Mouse (Mus musculus): ENCODE results near the gene Morn4. TPM values are rescaled to one million over a fixed set of nuclear protein-coding genes. Genes with fewer than 3 reads are reported as not detected.
A peak's percentile ranks its signal among the peaks of the same experiment; 100 is the strongest.

Morn4 gene
- polyA plus RNA-seq (2015; fragmentation: Nextera tagmentation; extraction: Ambion mirVana) = 137 and 139 TPM in 2 replicates

DNA sequence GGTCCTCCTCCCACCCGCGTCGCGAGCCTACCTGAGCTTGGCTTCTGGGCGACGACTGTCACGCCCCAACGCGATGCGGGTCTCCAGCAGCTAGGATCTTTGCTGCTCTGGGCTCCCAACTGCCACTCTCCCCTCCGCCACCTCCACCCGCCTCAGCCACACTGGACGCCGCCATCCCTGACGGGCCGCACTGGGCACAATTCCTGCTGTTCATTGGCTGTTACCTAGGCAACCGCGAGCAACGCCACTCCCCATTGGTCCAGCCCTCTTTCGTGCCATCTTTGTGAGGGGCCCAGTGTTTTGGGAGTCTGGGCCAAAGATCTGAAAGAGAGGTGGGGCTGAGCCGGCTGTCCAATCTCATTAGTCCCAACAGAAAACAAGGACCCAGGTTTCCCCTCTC, at the start of gene Morn4:
Morn4 (minus strand) TSS at position 192 of the 400 bp plus-strand sequence.
- ATAC-seq = peak; percentile 83
- Histone ChIP-seq H3K4me2 (ENCODE audit: low read length) (peak within 1 kb of the TSS; percentile 86), H3K27me3 (replicated peaks; ENCODE audit: control insufficient read depth, insufficient read depth, low read length) (no peaks in the 10 kb centered on the region)

DNA sequence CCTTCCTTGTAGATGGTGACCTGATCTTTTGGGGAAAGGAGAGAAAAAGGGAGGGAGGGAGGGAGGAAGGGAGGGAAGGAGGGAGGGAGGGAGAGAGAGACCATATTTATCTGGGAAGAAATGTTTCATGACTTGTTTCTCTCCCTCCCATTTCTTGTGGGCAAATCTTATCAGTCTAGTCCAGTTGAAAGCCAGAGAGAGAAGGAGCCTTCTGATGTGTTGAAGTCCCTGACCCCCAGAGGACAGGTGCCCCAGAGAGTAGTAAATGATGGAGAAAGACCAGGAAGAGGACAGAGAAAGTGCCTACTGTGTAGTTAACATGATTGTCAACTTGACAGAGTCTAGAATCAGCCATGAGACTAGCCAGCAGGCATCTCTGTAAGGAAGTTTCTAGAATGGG, 48.9 kb upstream of the Morn4 start:
- Histone ChIP-seq H3K27ac (ENCODE audit: low read depth, low read length) (no peak overlapping the region), H3K4me1 (ENCODE audit: control insufficient read depth, insufficient read depth, low read depth, low read length) (no peaks in the 10 kb centered on the region), H3K4me2 (ENCODE audit: low read length) (no peak overlapping the region), H3K9ac (ENCODE audit: low read depth, low read length) (no peak overlapping the region), H3K36me3 (ENCODE audit: control insufficient read depth, insufficient read depth, low read length) (no peaks in the 10 kb centered on the region), H3K9me3 (ENCODE audit: control insufficient read depth, low read length) (no peaks in the 10 kb centered on the region), H3K4me3 (ENCODE audit: low read length) (no peak overlapping the region), H3K27me3 (replicated peaks; ENCODE audit: control insufficient read depth, insufficient read depth, low read length) (no peaks in the 10 kb centered on the region)
- ATAC-seq = no peak

More for the DNA sequence above, at the start of gene Morn4:
- Histone ChIP-seq H3K4me3 (ENCODE audit: low read length) (peak within 1 kb of the TSS; percentile 90), H3K36me3 (ENCODE audit: control insufficient read depth, insufficient read depth, low read length) (no peaks in the 10 kb centered on the region), H3K27ac (ENCODE audit: low read depth, low read length) (peak within 1 kb of the TSS; percentile 78), H3K9ac (ENCODE audit: low read depth, low read length) (peak within 1 kb of the TSS; percentile 94), H3K9me3 (ENCODE audit: control insufficient read depth, low read length) (no peaks in the 10 kb centered on the region), H3K4me1 (ENCODE audit: control insufficient read depth, insufficient read depth, low read depth, low read length) (peaks cover 15% of the 10 kb centered on the region)
- WGBS = 0% methylated on average over 21 of the region's 21 CpGs

DNA sequence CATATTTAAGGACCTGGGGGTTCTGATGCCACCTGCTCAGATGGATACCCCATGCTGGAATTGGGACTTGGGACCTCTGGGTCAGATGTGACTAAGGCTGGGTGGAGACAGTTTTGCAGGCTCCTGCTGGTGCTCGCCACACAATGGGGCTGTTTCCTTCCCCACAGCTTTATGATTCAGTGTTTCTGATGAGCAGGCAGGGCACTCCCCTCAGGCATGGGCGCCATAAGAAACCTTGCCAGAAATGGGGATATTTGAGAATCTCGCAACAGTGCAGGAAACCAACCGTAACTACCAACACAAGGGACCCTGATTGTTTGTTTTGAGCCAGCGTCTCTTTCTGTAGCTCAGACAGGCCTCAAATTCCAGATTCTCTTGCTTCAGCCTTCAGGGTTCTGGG, 44.9 kb upstream of the Morn4 start:
- no peak for ATAC-seq
- peaks cover 8% of the 10 kb centered on the region for H3K4me1 ChIP-seq (ENCODE audit: control insufficient read depth, insufficient read depth, low read depth, low read length)
- H3K27me3 ChIP-seq (replicated peaks; ENCODE audit: control insufficient read depth, insufficient read depth, low read length) = no peaks in the 10 kb centered on the region
- H3K4me2 ChIP-seq (ENCODE audit: low read length) = no peak overlapping the region
- H3K36me3 ChIP-seq (ENCODE audit: control insufficient read depth, insufficient read depth, low read length) = no peaks in the 10 kb centered on the region
- H3K9ac ChIP-seq (ENCODE audit: low read depth, low read length) = no peak overlapping the region
- 71% methylated on average over 5 of the region's 5 CpGs for WGBS
- H3K27ac ChIP-seq (ENCODE audit: low read depth, low read length) = no peak overlapping the region
- no peaks in the 10 kb centered on the region for H3K9me3 ChIP-seq (ENCODE audit: control insufficient read depth, low read length)
- H3K4me3 ChIP-seq (ENCODE audit: low read length) = no peak overlapping the region

DNA sequence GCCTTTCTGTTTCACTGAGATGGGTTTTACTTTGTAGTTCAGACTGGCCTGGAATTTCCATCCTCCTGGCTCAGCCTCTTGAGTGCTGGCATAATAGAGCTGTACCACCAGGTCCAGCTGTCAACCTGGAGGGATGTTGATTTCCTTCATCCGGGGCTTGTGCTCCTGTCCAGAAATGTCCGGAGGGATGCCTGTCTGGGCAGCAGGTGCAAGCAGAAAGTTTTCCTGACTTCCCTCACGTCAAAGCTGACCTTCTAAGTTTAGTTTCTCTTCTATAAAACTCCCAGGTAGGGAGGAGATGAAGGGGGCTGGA, 44.1 kb upstream of the Morn4 start:
- WGBS = 50% methylated on average over 3 of the region's 3 CpGs
- Histone ChIP-seq H3K4me3 (ENCODE audit: low read length) (no peak overlapping the region), H3K27ac (ENCODE audit: low read depth, low read length) (no peak overlapping the region), H3K27me3 (replicated peaks; ENCODE audit: control insufficient read depth, insufficient read depth, low read length) (no peaks in the 10 kb centered on the region), H3K9ac (ENCODE audit: low read depth, low read length) (no peak overlapping the region), H3K4me1 (ENCODE audit: control insufficient read depth, insufficient read depth, low read depth, low read length) (peaks cover 8% of the 10 kb centered on the region), H3K36me3 (ENCODE audit: control insufficient read depth, insufficient read depth, low read length) (no peaks in the 10 kb centered on the region), H3K9me3 (ENCODE audit: control insufficient read depth, low read length) (no peaks in the 10 kb centered on the region), H3K4me2 (ENCODE audit: low read length) (no peak overlapping the region)
- no peak for ATAC-seq

DNA sequence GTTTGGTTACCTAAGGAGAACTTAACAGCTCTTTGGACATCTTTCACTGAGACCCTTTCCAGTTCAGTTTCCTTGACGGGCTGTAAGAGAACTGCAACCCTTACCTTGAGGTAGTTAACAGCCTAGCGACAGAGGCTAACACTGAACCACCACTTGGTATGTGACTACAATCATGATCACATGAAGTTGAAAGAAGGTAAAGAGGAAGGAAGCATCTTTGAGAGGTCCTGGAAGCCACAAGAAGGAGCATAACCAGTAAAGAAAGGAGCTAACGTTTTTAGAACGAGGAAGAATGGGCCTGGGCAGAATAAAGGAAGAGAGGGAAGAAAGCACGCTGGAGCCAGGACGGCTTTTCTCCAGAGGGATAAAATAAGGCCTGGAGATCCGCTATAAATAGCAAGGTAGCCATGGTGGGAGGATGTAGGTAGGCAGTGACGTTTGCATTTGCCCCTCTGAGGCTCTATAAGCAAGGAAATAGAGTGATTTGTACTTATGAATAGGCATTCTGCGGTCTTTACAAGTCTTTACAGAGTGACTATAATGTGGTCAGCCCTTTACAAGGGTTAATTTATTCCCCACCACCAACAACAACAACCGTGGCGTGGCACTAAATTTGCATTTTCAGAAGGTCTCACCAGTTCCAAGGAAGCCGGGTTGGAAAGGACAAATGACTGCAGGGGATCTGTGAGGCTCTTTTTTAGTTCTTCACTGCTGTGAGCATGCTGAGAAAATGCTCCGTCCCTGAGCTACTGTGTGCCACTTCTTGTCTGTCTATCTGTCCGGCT, 43.5 kb upstream of the Morn4 start:
- Histone ChIP-seq H3K4me3 (ENCODE audit: low read length) (peak overlapping the region; percentile 49), H3K36me3 (ENCODE audit: control insufficient read depth, insufficient read depth, low read length) (no peaks in the 10 kb centered on the region), H3K9me3 (ENCODE audit: control insufficient read depth, low read length) (no peaks in the 10 kb centered on the region), H3K4me1 (ENCODE audit: control insufficient read depth, insufficient read depth, low read depth, low read length) (peaks cover 8% of the 10 kb centered on the region), H3K27ac (ENCODE audit: low read depth, low read length) (peak overlapping the region; percentile 30; the same call in 1 of the 2 replicates), H3K27me3 (replicated peaks; ENCODE audit: control insufficient read depth, insufficient read depth, low read length) (no peaks in the 10 kb centered on the region), H3K9ac (ENCODE audit: low read depth, low read length) (no peak overlapping the region; the same call in 1 of the 2 replicates), H3K4me2 (ENCODE audit: low read length) (peak overlapping the region; percentile 92)
- peak; percentile 15; the same call in 1 of the 2 replicates for ATAC-seq
- 13% methylated on average over 14 of the region's 14 CpGs for WGBS

DNA sequence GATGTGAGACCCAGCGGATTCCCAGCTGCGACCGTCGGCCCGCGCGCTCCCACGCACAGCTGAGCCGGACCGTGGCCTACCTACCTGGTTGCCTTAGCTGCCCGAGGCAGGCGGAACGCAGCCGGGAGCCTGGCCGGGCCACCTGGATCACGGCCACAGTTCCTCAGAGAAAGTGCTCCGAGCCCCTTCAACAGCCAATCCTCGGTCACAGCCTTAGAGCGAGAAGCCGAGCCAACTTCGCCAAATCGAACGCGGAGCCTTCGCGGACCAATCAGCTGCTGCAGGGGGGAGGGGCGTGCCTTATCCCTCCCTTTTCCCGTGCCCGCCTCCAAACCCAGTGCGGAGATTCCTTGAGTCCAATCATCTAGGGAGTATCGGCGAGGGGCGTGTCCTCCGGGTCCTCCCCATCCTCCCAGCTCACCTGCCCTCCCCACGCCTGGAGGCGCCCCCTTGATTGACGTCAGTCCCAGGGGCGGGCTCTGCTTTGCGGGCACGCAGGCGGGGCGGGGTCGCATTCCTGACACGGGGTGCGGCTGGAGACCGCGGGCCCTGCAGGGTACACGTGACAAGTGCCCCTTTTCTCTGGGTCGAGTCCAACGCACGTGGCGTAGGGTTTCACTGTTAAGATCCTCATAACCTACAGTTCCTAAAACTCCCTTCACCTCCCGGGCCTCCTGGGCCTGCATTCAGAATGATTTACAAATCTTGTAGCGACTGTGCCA, 42.8 kb upstream of the Morn4 start, which contains the start of gene Avpi1:
Avpi1 (minus strand) TSS at position 273 of the 722 bp plus-strand sequence.
- no peaks in the 10 kb centered on the region for H3K36me3 ChIP-seq (ENCODE audit: control insufficient read depth, insufficient read depth, low read length)
- peak within 1 kb of the TSS; percentile 49 for H3K4me3 ChIP-seq (ENCODE audit: low read length)
- peak within 1 kb of the TSS; percentile 92 for H3K4me2 ChIP-seq (ENCODE audit: low read length)
- no peaks in the 10 kb centered on the region for H3K9me3 ChIP-seq (ENCODE audit: control insufficient read depth, low read length)
- peak; percentile 96 for ATAC-seq
- peak within 1 kb of the TSS; percentile 37; the same call in 1 of the 2 replicates for H3K27ac ChIP-seq (ENCODE audit: low read depth, low read length)
- peak within 1 kb of the TSS; percentile 79 for H3K9ac ChIP-seq (ENCODE audit: low read depth, low read length)
- no peaks in the 10 kb centered on the region for H3K27me3 ChIP-seq (replicated peaks; ENCODE audit: control insufficient read depth, insufficient read depth, low read length)
- H3K4me1 ChIP-seq (ENCODE audit: control insufficient read depth, insufficient read depth, low read depth, low read length) = peaks cover 8% of the 10 kb centered on the region
- WGBS = under 1% methylated on average over 52 of the region's 54 CpGs

DNA sequence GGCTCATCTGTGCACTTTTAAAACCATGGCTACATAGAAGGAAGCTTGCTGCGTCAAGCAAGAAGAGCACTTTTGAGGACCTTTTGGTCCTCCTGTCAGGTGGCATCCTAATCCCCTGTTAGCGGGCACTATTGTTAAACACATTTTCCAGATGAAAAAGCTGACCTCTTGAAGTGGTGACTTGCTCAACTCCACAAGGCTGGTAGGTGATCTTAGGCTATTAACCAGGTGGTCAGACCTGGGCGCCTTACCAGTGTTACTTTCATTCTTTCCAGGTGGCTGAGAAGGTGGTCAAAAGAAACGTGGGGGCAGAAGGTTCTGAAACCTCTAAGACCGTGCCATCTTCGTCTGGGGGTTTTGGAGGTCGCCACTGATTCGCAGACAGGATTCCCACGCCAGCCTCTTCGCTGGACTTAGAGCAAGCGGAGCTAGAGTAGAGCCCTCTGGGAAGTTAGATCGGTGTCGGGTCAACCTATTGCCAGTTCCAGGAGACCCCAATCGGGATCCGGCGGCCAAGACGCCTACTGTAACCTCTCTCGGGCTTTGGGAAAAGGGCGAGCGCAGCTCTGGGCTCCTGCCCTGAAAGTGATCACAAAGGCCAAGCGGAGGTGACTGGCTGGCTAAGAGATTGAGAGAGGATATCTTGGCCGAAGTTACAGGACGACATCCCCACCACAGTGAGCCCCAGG, 42.0 kb upstream of the Morn4 start:
- peak overlapping the region; percentile 92 for H3K4me2 ChIP-seq (ENCODE audit: low read length)
- no peaks in the 10 kb centered on the region for H3K36me3 ChIP-seq (ENCODE audit: control insufficient read depth, insufficient read depth, low read length)
- H3K27me3 ChIP-seq (replicated peaks; ENCODE audit: control insufficient read depth, insufficient read depth, low read length) = no peaks in the 10 kb centered on the region
- peak overlapping the region; percentile 49 for H3K4me3 ChIP-seq (ENCODE audit: low read length)
- H3K4me1 ChIP-seq (ENCODE audit: control insufficient read depth, insufficient read depth, low read depth, low read length) = peaks cover 8% of the 10 kb centered on the region
- no peaks in the 10 kb centered on the region for H3K9me3 ChIP-seq (ENCODE audit: control insufficient read depth, low read length)
- ATAC-seq = peak; percentile 3; the same call in 1 of the 2 replicates
- 4% methylated on average over 23 of the region's 23 CpGs for WGBS
- peak overlapping the region; percentile 79 for H3K9ac ChIP-seq (ENCODE audit: low read depth, low read length)
- H3K27ac ChIP-seq (ENCODE audit: low read depth, low read length) = peak overlapping the region; percentile 37; the same call in 1 of the 2 replicates

DNA sequence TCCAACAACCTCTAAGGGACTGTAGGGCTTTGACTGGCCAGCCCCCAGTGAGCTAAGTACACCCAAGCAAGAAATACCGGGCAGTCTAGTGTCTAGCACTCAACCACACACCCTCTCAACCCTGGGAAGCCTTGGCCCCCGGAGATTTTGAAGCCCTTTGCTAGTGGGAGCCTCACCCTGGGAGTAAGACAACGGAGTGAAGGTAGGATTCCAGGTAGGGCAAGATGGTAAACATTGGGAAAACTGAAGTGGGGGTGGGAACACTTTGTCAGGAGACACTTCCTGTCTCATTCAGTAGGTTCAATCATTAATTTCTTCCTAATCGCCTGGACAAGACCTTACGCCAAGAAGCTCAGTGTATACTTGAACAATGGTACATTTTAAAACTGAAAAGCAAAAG, 40.9 kb upstream of the Morn4 start:
- 91% methylated on average over 5 of the region's 5 CpGs for WGBS
- ATAC-seq = no peak
- H3K9ac ChIP-seq (ENCODE audit: low read depth, low read length) = no peak overlapping the region

DNA sequence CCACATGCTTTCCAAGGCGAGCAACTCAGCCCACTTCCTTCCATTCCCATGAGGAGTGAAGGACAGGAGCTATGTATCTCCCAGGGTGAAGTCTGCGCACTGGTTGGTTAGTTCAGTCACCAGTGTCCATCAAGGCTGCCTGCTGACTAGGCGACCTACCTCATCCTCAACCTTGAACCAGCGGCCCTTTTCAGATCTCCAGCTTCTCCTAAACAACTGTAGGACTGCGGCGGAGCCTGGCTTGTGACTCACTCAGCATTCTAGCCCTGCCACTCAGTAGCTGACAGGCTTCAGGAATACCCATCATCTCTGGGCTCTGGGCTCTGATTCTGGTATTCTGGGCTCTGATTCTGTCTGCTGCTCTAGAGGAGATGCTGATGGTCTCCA, 40.1 kb upstream of the Morn4 start:
- ATAC-seq = no peak
- H3K27me3 ChIP-seq (replicated peaks; ENCODE audit: control insufficient read depth, insufficient read depth, low read length) = no peaks in the 10 kb centered on the region
- H3K9ac ChIP-seq (ENCODE audit: low read depth, low read length) = no peak overlapping the region
- no peaks in the 10 kb centered on the region for H3K9me3 ChIP-seq (ENCODE audit: control insufficient read depth, low read length)
- no peak overlapping the region for H3K27ac ChIP-seq (ENCODE audit: low read depth, low read length)
- peaks cover 8% of the 10 kb centered on the region for H3K4me1 ChIP-seq (ENCODE audit: control insufficient read depth, insufficient read depth, low read depth, low read length)
- 89% methylated on average over 6 of the region's 6 CpGs for WGBS
- H3K4me3 ChIP-seq (ENCODE audit: low read length) = no peak overlapping the region
- peaks cover 6% of the 10 kb centered on the region; the same call in 1 of the 2 replicates for H3K36me3 ChIP-seq (ENCODE audit: control insufficient read depth, insufficient read depth, low read length)
- H3K4me2 ChIP-seq (ENCODE audit: low read length) = no peak overlapping the region

More for the DNA sequence above, 40.9 kb upstream of the Morn4 start:
- Histone ChIP-seq H3K4me3 (ENCODE audit: low read length) (no peak overlapping the region), H3K36me3 (ENCODE audit: control insufficient read depth, insufficient read depth, low read length) (peaks cover 4% of the 10 kb centered on the region; the same call in 1 of the 2 replicates), H3K9me3 (ENCODE audit: control insufficient read depth, low read length) (no peaks in the 10 kb centered on the region), H3K27ac (ENCODE audit: low read depth, low read length) (no peak overlapping the region), H3K27me3 (replicated peaks; ENCODE audit: control insufficient read depth, insufficient read depth, low read length) (no peaks in the 10 kb centered on the region), H3K4me1 (ENCODE audit: control insufficient read depth, insufficient read depth, low read depth, low read length) (peaks cover 8% of the 10 kb centered on the region), H3K4me2 (ENCODE audit: low read length) (no peak overlapping the region)

All from hindbrain, embryonic 16.5 days (tissue).